Mouse (Mus musculus): ENCODE measurements around the gene Cenpf.
"Not testable (repeated sequence)": the region's sequence is repeated elsewhere in the genome, so short reads cannot be mapped to it uniquely, and the experiment has no call there.

The Cenpf gene

GRCm38 (mm10) chr1:189698416-189698815, 10.5 kb upstream of the Cenpf start:
- intact Hi-C loops (cut with DNase I) = loop anchor here (5.0 kb wide), 1 partner anchor 229 kb away; no protein-coding TSS in a partner anchor

- intact Hi-C loops (cut with DNase I) = loop anchor here (5.0 kb wide), 1 partner anchor 232 kb away; no protein-coding TSS in a partner anchor
Measured at GRCm38 (mm10) chr1:189695321-189695720, 7.4 kb upstream of the Cenpf start.

GRCm38 (mm10) chr1:189694391-189694790, 6.5 kb upstream of the Cenpf start:
- intact Hi-C loops (cut with DNase I) = no loop called here

- intact Hi-C loops (cut with DNase I) = not testable (repeated sequence)
Measured at GRCm38 (mm10) chr1:189692442-189692841, 4.6 kb upstream of the Cenpf start.

- intact Hi-C loops (cut with DNase I) = no loop called here
Measured at GRCm38 (mm10) chr1:189689050-189689833, 1.4 kb upstream of the Cenpf start.

GRCm38 (mm10) chr1:189688388-189688750, 483 bp upstream of the Cenpf start:
- intact Hi-C loops (cut with DNase I) = no loop called here

- intact Hi-C loops (cut with DNase I) = no loop called here
Measured at GRCm38 (mm10) chr1:189686025-189686424, 1.9 kb downstream of the Cenpf start.

GRCm38 (mm10) chr1:189684786-189685415, 3.0 kb downstream of the Cenpf start:
- intact Hi-C loops (cut with DNase I) = no loop called here

GRCm38 (mm10) chr1:189679555-189679954, 8.3 kb downstream of the Cenpf start:
- intact Hi-C loops (cut with DNase I) = loop anchor here (5.0 kb wide), 1 partner anchor 652 kb away; no protein-coding TSS in a partner anchor

GRCm38 (mm10) chr1:189675953-189676352, 11.9 kb downstream of the Cenpf start:
- intact Hi-C loops (cut with DNase I) = loop anchor here (5.0 kb wide), 1 partner anchor 649 kb away; no protein-coding TSS in a partner anchor

GRCm38 (mm10) chr1:189675421-189675820, 12.5 kb downstream of the Cenpf start:
- intact Hi-C loops (cut with DNase I) = loop anchor here (5.0 kb wide), 1 partner anchor 648 kb away; no protein-coding TSS in a partner anchor

GRCm38 (mm10) chr1:189665966-189666365, 21.9 kb downstream of the Cenpf start:
- intact Hi-C loops (cut with DNase I) = no loop called here

GRCm38 (mm10) chr1:189664873-189665144, 23.1 kb downstream of the Cenpf start:
- intact Hi-C loops (cut with DNase I) = no loop called here

GRCm38 (mm10) chr1:189664061-189664872, 23.6 kb downstream of the Cenpf start:
- intact Hi-C loops (cut with DNase I) = no loop called here

GRCm38 (mm10) chr1:189663437-189663836, 24.4 kb downstream of the Cenpf start:
- intact Hi-C loops (cut with DNase I) = no loop called here

GRCm38 (mm10) chr1:189661856-189662255, 26.0 kb downstream of the Cenpf start:
- intact Hi-C loops (cut with DNase I) = no loop called here

GRCm38 (mm10) chr1:189657406-189657805, 30.5 kb downstream of the Cenpf start:
- intact Hi-C loops (cut with DNase I) = no loop called here

GRCm38 (mm10) chr1:189653746-189654145, 34.1 kb downstream of the Cenpf start:
- intact Hi-C loops (cut with DNase I) = no loop called here

GRCm38 (mm10) chr1:189646597-189646996, 41.3 kb downstream of the Cenpf start:
- intact Hi-C loops (cut with DNase I) = no loop called here

GRCm38 (mm10) chr1:189645371-189645770, 42.5 kb downstream of the Cenpf start:
- intact Hi-C loops (cut with DNase I) = no loop called here

GRCm38 (mm10) chr1:189644700-189645345, 43.1 kb downstream of the Cenpf start:
- intact Hi-C loops (cut with DNase I) = no loop called here

All from adrenal gland (tissue).